Mouse (Mus musculus) embryonic facial prominence, embryonic 14.5 days (tissue): ENCODE data around the gene Ppp5c. TPM values are rescaled to one million over a fixed set of nuclear protein-coding genes. Genes with fewer than 3 reads are reported as not detected.
A peak's percentile ranks its signal among the peaks of the same experiment; 100 is the strongest.

ENCODE experiments used
- ATAC-seq: fragments of 200-750 bp; cut with Nextera tagmentation; 2 replicates; pipeline ENCODE4 v1.8.0; 2017; ENCODE audit warnings: low read depth, moderate number of reproducible peaks, moderate TSS enrichment
- DNase-seq: peaks from one replicate; pipeline ENCODE4 v3.0.0-alpha.2; 2015; ENCODE audit warnings: low spot score
- H3K27ac ChIP-seq: fragments of 300-500 bp; sonication (generic); replicated peaks from 2 replicates; pipeline ENCODE4 v1.5.1; 2014; ENCODE audit warnings: low read depth, mild to moderate bottlenecking, low read length, moderate library complexity
- H3K27me3 ChIP-seq: fragments of 300-500 bp; sonication (generic); replicated peaks from 2 replicates; pipeline ENCODE4 v1.6.1; 2014; ENCODE audit warnings: low read length; ENCODE audit not compliant: control insufficient read depth, insufficient read depth
- H3K36me3 ChIP-seq: fragments of 300-500 bp; sonication (generic); 2 replicates; pipeline ENCODE4 v1.6.1; 2014; ENCODE audit warnings: low read length, mixed read lengths; ENCODE audit not compliant: control insufficient read depth, insufficient read depth
- H3K4me1 ChIP-seq: fragments of 300-500 bp; sonication (generic); 2 replicates; pipeline ENCODE4 v1.6.1; 2014; ENCODE audit warnings: antibody characterized with exemption, low read length; ENCODE audit not compliant: control insufficient read depth, insufficient read depth
- H3K4me2 ChIP-seq: fragments of 300-500 bp; sonication (generic); 2 replicates; pipeline ENCODE4 v1.6.1; 2014; ENCODE audit warnings: low read depth, mild to moderate bottlenecking, low read length, moderate library complexity, mixed read lengths
- H3K4me3 ChIP-seq: fragments of 300-500 bp; sonication (generic); 2 replicates; pipeline ENCODE4 v1.5.1; 2014; ENCODE audit warnings: low read depth, mild to moderate bottlenecking, low read length
- H3K9ac ChIP-seq: fragments of 300-500 bp; sonication (generic); 2 replicates; pipeline ENCODE4 v1.6.1; 2014; ENCODE audit warnings: low read depth, mild to moderate bottlenecking, low read length, moderate library complexity, mixed read lengths
- H3K9me3 ChIP-seq: fragments of 300-500 bp; sonication (generic); 2 replicates; pipeline ENCODE4 v1.6.1; 2016; ENCODE audit warnings: low read length; ENCODE audit not compliant: control insufficient read depth
- WGBS: fragments of 180-500 bp; shearing (Covaris S2); extraction: QIAGEN DNeasy Blood & Tissue Kit; methylation state at CpG from one replicate; pipeline ENCODE4 v1.1.7; 2014; 5-methylcytosine and 5-hydroxymethylcytosine counted together
- polyA plus RNA-seq: library from polyadenylated mRNA; unstranded; fragments of >200 nt; fragmentation: Nextera tagmentation; extraction: Ambion mirVana; gene quantifications from 2 replicates; pipeline ENCODE4 v1.2.1, GENCODE M21; 2014

Ppp5c gene
- polyA plus RNA-seq, 1 experiment from 2014 or later = 99.0 TPM

DNA sequence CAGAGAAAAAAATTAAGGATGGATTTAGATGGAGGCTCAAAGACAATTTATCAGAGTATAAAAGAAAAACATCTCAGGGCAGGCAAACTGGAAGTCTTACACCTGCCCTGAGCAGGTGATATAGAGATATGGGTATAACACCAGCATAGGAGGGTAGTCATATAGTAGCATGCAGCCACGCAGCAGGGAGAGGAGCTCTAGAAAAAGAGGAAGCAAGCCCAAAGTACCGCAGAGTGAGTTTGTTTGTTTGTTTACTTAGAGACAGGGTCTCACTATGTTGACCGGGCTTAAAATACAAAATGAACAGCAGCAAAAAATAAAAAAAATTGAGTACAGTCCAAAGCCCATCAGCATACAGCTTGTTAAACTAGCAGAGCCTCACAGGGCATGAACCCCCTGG lies 56.6 kb downstream of the Ppp5c start:
- 79% methylated on average over 3 of the region's 3 CpGs for WGBS

DNA sequence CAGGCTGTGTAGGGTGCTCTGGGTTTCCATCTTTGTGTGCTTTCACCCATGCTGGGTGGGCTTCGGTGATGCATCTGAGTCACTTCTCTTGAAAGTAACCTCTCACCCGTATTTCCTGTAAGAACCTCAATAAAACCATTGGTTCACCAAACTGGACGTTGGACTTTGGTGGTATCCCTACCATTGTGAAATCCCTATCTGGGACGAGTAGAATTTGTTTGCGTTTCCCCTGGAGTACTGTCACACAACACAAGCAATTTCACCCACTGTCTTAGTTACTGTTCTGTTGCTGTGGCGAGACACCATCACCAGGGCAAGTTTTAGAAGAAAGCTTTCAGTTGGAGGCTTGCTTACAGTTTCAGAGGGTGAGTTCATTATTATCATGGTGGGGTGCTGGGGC lies 59.3 kb downstream of the Ppp5c start:
- Histone ChIP-seq H3K4me3 (no peak overlapping the region), H3K9ac (no peak overlapping the region), H3K36me3 (no peaks in the 10 kb centered on the region), H3K27ac (no peak overlapping the region), H3K27me3 (no peaks in the 10 kb centered on the region), H3K4me2 (no peak overlapping the region), H3K4me1 (no peaks in the 10 kb centered on the region), H3K9me3 (no peaks in the 10 kb centered on the region)
- ATAC-seq (no peak), DNase-seq (no peak)
- 87% methylated on average over 6 of the region's 6 CpGs for WGBS

More for the DNA sequence above, 56.6 kb downstream of the Ppp5c start:
- Histone ChIP-seq H3K4me3 (no peak overlapping the region), H3K36me3 (no peaks in the 10 kb centered on the region), H3K4me1 (no peaks in the 10 kb centered on the region), H3K9me3 (no peaks in the 10 kb centered on the region), H3K27me3 (no peaks in the 10 kb centered on the region), H3K9ac (no peak overlapping the region), H3K27ac (no peak overlapping the region), H3K4me2 (no peak overlapping the region)
- DNase-seq = no peak
- ATAC-seq = no peak

- Histone ChIP-seq H3K4me1 (peaks cover 5% of the 10 kb centered on the region), H3K9ac (no peak overlapping the region), H3K4me3 (no peak overlapping the region), H3K9me3 (no peaks in the 10 kb centered on the region), H3K4me2 (no peak overlapping the region), H3K27me3 (no peaks in the 10 kb centered on the region), H3K27ac (no peak overlapping the region), H3K36me3 (no peaks in the 10 kb centered on the region)
- WGBS = 78% methylated on average over 5 of the region's 5 CpGs
- DNase-seq (no peak), ATAC-seq (no peak)
Observed at GRCm38 (mm10) chr7:16961678-16962077, 66.0 kb downstream of the Ppp5c start.

DNA sequence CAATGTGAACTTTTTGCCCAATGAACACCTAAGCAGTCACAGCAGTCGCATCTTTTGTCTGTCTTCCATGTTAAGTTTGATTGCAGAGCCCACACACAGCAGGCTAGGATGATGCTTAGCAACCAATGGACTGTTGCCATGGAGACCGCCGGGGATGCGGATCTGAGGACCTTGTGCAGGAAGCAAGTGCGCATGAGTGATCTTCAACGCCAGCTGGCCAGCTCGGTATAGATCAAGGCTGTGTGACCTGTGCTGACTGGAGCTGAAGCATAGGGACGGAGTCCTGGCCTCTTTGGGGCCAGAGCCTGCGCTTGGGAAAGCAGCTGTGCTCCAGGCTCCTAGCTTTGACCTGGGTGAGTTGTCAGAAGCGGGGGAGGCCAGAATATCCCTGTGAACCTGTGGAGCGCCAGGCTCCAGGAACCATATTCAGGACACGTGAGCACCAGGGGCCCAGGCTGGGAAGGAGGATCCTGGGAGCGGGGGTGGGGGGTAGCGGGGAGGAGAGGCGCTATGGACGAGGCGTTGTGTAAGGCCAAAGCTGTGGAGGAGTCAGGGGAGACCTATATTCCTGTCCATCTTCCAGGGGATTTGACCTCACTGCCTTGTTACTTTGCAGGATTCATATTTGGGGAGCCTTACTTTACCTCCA lies 68.1 kb downstream of the Ppp5c start, which contains the start of gene Pnmal1:
Pnmal1 (plus strand) TSS at position 141 of the 649 bp plus-strand sequence.
- Histone ChIP-seq H3K27me3 (no peaks in the 10 kb centered on the region), H3K4me3 (no peak within 1 kb of the TSS), H3K27ac (no peak within 1 kb of the TSS), H3K9me3 (0 out of 2 replicates have a peak, but pooled peaks cover 6% of the 10 kb centered on the region), H3K36me3 (no peaks in the 10 kb centered on the region), H3K4me2 (peak within 1 kb of the TSS; percentile 16; the same call in 1 of the 2 replicates), H3K9ac (no peak within 1 kb of the TSS), H3K4me1 (peaks cover 5% of the 10 kb centered on the region)
- 29% methylated on average over 15 of the region's 17 CpGs for WGBS
- peak; percentile 86 for ATAC-seq
- DNase-seq = peak; percentile 89

GRCm38 (mm10) chr7:16956410-16957265 lies 71.1 kb downstream of the Ppp5c start:
- Histone ChIP-seq H3K36me3 (no peaks in the 10 kb centered on the region), H3K27me3 (no peaks in the 10 kb centered on the region), H3K4me2 (no peak overlapping the region), H3K9me3 (0 out of 2 replicates have a peak, but pooled peaks cover 7% of the 10 kb centered on the region), H3K27ac (peak overlapping the region; percentile 63), H3K4me1 (peaks cover 5% of the 10 kb centered on the region), H3K4me3 (no peak overlapping the region), H3K9ac (no peak overlapping the region)
- 56% methylated on average over 15 of the region's 15 CpGs for WGBS
- no peak for DNase-seq
- ATAC-seq = no peak

- Histone ChIP-seq H3K4me2 (no peak overlapping the region), H3K9me3 (0 out of 2 replicates have a peak, but pooled peaks cover 7% of the 10 kb centered on the region), H3K27me3 (no peaks in the 10 kb centered on the region), H3K4me3 (no peak overlapping the region), H3K36me3 (no peaks in the 10 kb centered on the region), H3K9ac (no peak overlapping the region), H3K4me1 (peaks cover 5% of the 10 kb centered on the region), H3K27ac (no peak overlapping the region)
- WGBS = 66% methylated on average over 4 of the region's 4 CpGs
- ATAC-seq = no peak
- peak; percentile 73 for DNase-seq
Observed at GRCm38 (mm10) chr7:16955712-16956111, 72.0 kb downstream of the Ppp5c start.

Other genes starting within 250 kb of the Ppp5c start
- gene Slc1a5, start 246.6 kb downstream of the Ppp5c start, polyA plus RNA-seq = 26.5 and 27.5 TPM in 2 replicates
- gene Strn4, start 212.0 kb downstream of the Ppp5c start, polyA plus RNA-seq = 97.4 and 107 TPM in 2 replicates
- gene Fkrp, start 211.2 kb downstream of the Ppp5c start, polyA plus RNA-seq = 28.2 and 28.6 TPM in 2 replicates
- gene Prkd2, start 185.0 kb downstream of the Ppp5c start, polyA plus RNA-seq = 14.4 and 16.5 TPM in 2 replicates
- gene Dact3, start 152.6 kb downstream of the Ppp5c start, polyA plus RNA-seq = 7.2 and 7.6 TPM in 2 replicates
- 27.0 and 29.1 TPM in 2 replicates for gene Gng8, start 136.1 kb downstream of the Ppp5c start, polyA plus RNA-seq
- gene Ptgir, start 121.4 kb downstream of the Ppp5c start, polyA plus RNA-seq = 1.8 and 1.9 TPM in 2 replicates
- 164 and 189 TPM in 2 replicates for gene Calm3, start 103.8 kb downstream of the Ppp5c start, polyA plus RNA-seq
- 20.9 and 21.9 TPM in 2 replicates for gene Pnmal2, start 83.2 kb downstream of the Ppp5c start, polyA plus RNA-seq
- 2.1 and 2.3 TPM in 2 replicates for gene Pnmal1, start 68.2 kb downstream of the Ppp5c start, polyA plus RNA-seq
- 0.24 and 0.38 TPM in 2 replicates for gene Gm42372, start 44.8 kb downstream of the Ppp5c start, polyA plus RNA-seq
- 24.7 and 26.0 TPM in 2 replicates for gene Ccdc8, start 35.2 kb downstream of the Ppp5c start, polyA plus RNA-seq
- 26.1 and 34.8 TPM in 2 replicates for gene Hif3a, start 34.5 kb upstream of the Ppp5c start, polyA plus RNA-seq
- gene Psg16, start 46.1 kb upstream of the Ppp5c start, polyA plus RNA-seq = 0.11 and 0.16 TPM in 2 replicates
- gene Ceacam3, start 122.4 kb upstream of the Ppp5c start, polyA plus RNA-seq = 0.08 TPM in 1 of 2 replicates, not detected in the other
- gene Psg29, start 175.6 kb upstream of the Ppp5c start, polyA plus RNA-seq = not detected in 2 replicates